Mouse (Mus musculus) forebrain, embryonic 16.5 days (tissue): Measurements from ENCODE around the gene Agmat. TPM values are rescaled to one million over a fixed set of nuclear protein-coding genes. Genes with fewer than 3 reads are reported as not detected.

ENCODE experiments used
- ATAC-seq: fragments of 200-750 bp; cut with Nextera tagmentation; 2 replicates; pipeline ENCODE4 v1.8.0; 2017; ENCODE audit warnings: mild to moderate bottlenecking, moderate library complexity
- H3K27ac ChIP-seq: fragments of 300-500 bp; sonication (generic); 2 replicates; pipeline ENCODE4 v1.5.1; 2014; ENCODE audit warnings: low read length, control low read depth
- H3K27me3 ChIP-seq: fragments of 300-500 bp; sonication (generic); replicated peaks from 2 replicates; pipeline ENCODE4 v1.6.1; 2014; ENCODE audit warnings: low read length; ENCODE audit not compliant: control insufficient read depth, insufficient read depth
- H3K36me3 ChIP-seq: fragments of 300-500 bp; sonication (generic); 2 replicates; pipeline ENCODE4 v1.6.1; 2014; ENCODE audit not compliant: control insufficient read depth, insufficient read depth
- H3K4me1 ChIP-seq: fragments of 300-500 bp; sonication (generic); replicated peaks from 2 replicates; pipeline ENCODE4 v1.6.1; 2014; ENCODE audit warnings: low read length; ENCODE audit not compliant: control insufficient read depth, insufficient read depth
- H3K4me2 ChIP-seq: fragments of 300-500 bp; sonication (generic); 2 replicates; pipeline ENCODE4 v1.6.1; 2014; ENCODE audit warnings: mild to moderate bottlenecking, low read length, control low read depth
- H3K4me3 ChIP-seq: fragments of 300-500 bp; sonication (generic); replicated peaks from 2 replicates; pipeline ENCODE4 v1.5.1; 2014; ENCODE audit warnings: mild to moderate bottlenecking, low read length, control low read depth
- H3K9ac ChIP-seq: fragments of 300-500 bp; sonication (generic); replicated peaks from 2 replicates; pipeline ENCODE4 v1.6.1; 2014; ENCODE audit warnings: low read depth, low read length, control low read depth
- H3K9me3 ChIP-seq: fragments of 300-500 bp; sonication (generic); 2 replicates; pipeline ENCODE4 v1.6.1; 2016; ENCODE audit warnings: low read length; ENCODE audit not compliant: control insufficient read depth
- WGBS: fragments of 180-500 bp; shearing (Covaris S2); extraction: QIAGEN DNeasy Blood & Tissue Kit; methylation state at CpG from one replicate; pipeline ENCODE4 v1.1.7; 2014; 5-methylcytosine and 5-hydroxymethylcytosine counted together
- polyA plus RNA-seq: library from polyadenylated mRNA; unstranded; fragments of >200 nt; fragmentation: Nextera tagmentation; extraction: Ambion mirVana; gene quantifications from 2 replicates; pipeline ENCODE4 v1.2.1, GENCODE M21; 2015

The Agmat gene
- polyA plus RNA-seq, 1 experiment from 2014 or later = not detected

DNA sequence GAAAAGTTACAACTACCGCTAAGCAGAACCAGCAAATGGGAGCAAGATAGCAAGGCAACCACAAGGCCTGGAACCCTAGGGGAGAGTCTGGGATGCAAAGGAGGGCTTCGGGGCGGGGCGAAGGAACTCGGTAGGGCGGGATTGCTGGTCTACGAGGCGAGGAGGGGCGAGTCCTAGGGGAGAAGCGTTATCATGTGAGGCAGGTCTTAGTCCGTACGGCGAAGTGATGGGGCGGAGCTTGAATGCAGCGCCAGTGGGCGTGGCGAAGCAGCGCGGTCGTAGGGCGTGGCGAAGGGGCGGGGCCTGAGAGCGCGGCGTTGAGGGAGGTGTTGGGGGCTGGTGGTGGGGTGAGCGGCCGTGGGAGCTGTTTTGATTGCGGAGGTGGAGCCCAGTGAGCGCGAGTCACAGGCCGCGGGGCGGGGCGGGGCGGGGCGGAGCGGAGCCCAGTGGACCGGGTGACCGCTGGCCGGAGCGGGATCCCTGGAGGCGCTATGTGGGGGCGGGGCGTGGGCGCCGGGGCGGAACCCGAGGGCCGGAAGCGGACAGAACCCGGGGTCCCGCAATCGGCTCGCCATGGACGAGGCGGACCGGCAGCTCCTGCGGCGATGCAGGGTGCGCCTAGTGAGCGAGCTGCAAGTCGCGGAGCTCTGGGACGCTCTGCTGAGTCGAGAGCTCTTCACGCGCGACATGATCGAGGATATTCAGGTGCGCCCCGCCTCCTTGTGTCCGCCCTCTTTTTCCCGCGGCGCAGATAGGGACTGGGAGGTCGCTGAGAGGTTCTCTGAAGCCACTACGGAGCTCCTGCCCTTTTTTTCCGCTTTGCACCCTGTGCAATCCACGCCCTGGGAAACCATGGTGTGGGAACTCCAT, 47.0 kb downstream of the Agmat start, which contains the start of gene Casp9:
Gene Casp9 (plus strand): TSS at position 331 of the 870 bp plus-strand sequence.
- peak within 1 kb of the TSS; percentile 91 for H3K27ac ChIP-seq
- peak within 1 kb of the TSS; percentile 83 for H3K9ac ChIP-seq
- peaks cover 15% of the 10 kb centered on the region for H3K4me1 ChIP-seq
- ATAC-seq = peak; percentile 73
- no peaks in the 10 kb centered on the region for H3K36me3 ChIP-seq
- no peaks in the 10 kb centered on the region for H3K9me3 ChIP-seq
- under 1% methylated on average over 80 of the region's 80 CpGs for WGBS
- H3K4me2 ChIP-seq = peak within 1 kb of the TSS; percentile 56
- no peaks in the 10 kb centered on the region for H3K27me3 ChIP-seq
- peak within 1 kb of the TSS; percentile 85 for H3K4me3 ChIP-seq

GRCm38 (mm10) chr4:141794152-141794535, 47.7 kb downstream of the Agmat start:
- Histone ChIP-seq H3K4me3 (peak overlapping the region; percentile 85), H3K27ac (peak overlapping the region; percentile 91), H3K4me2 (peak overlapping the region; percentile 56), H3K36me3 (no peaks in the 10 kb centered on the region), H3K4me1 (peaks cover 15% of the 10 kb centered on the region), H3K9ac (peak overlapping the region; percentile 83), H3K9me3 (no peaks in the 10 kb centered on the region), H3K27me3 (no peaks in the 10 kb centered on the region)
- ATAC-seq = no peak
- 13% methylated on average over 5 of the region's 5 CpGs for WGBS

GRCm38 (mm10) chr4:141796356-141796755, 49.9 kb downstream of the Agmat start:
- ATAC-seq = no peak
- 86% methylated on average over 7 of the region's 7 CpGs for WGBS

DNA sequence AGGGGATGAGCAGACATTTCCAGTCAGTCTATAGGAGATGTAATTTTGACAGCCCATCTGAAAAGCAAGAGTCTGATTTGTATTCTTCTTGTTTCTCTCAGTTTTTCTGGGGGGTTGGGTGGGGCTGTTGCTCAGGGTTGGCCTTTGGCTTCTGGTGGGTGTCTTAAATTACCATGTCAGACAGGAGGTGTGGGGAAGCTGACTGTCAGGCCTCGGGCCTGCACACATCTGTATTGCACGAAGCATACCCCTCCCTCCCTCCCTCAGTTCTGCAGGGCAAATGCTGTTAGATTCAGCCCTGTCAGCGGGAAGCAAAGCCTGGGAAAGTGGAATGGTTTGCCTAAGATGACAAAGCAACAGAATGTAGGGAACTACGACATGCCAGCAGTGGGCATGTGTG, 50.5 kb downstream of the Agmat start:
- H3K9ac ChIP-seq = no peak overlapping the region
- no peak overlapping the region for H3K4me2 ChIP-seq
- no peaks in the 10 kb centered on the region for H3K9me3 ChIP-seq
- no peak for ATAC-seq
- H3K27ac ChIP-seq = no peak overlapping the region
- peaks cover 9% of the 10 kb centered on the region for H3K4me1 ChIP-seq
- H3K36me3 ChIP-seq = no peaks in the 10 kb centered on the region
- no peak overlapping the region for H3K4me3 ChIP-seq
- no peaks in the 10 kb centered on the region for H3K27me3 ChIP-seq
- 87% methylated on average over 4 of the region's 4 CpGs for whole genome bisulfite sequencing

More at GRCm38 (mm10) chr4:141796356-141796755, 49.9 kb downstream of the Agmat start:
- no peaks in the 10 kb centered on the region for H3K36me3 ChIP-seq
- H3K9ac ChIP-seq = no peak overlapping the region
- H3K9me3 ChIP-seq = no peaks in the 10 kb centered on the region
- no peak overlapping the region for H3K4me3 ChIP-seq
- no peak overlapping the region for H3K27ac ChIP-seq
- no peak overlapping the region for H3K4me2 ChIP-seq
- no peaks in the 10 kb centered on the region for H3K27me3 ChIP-seq
- H3K4me1 ChIP-seq = peaks cover 9% of the 10 kb centered on the region

DNA sequence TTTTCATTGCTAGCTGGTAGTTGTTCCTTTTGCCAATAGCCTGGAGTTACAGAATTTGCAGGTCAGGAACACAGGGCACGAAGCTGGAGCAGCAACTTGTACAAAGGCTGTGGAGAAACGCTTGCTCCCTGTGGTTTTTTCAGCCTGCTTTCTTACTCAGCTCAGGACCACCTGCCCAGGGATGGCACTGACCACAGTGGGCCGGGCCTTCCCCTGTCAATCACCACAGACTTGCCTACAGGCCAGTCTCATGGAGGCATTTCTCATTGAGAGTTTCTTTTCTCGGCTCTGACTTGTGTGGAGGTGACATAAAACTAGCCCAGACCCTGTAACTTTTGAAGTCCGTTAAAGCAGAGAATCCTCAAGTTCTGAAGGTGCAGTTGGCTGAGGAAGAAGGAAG, 51.1 kb downstream of the Agmat start:
- 92% methylated on average over 5 of the region's 5 CpGs for WGBS
- no peak for ATAC-seq
- no peaks in the 10 kb centered on the region for H3K9me3 ChIP-seq
- peaks cover 9% of the 10 kb centered on the region for H3K4me1 ChIP-seq
- H3K4me2 ChIP-seq = no peak overlapping the region
- H3K27me3 ChIP-seq = no peaks in the 10 kb centered on the region
- H3K9ac ChIP-seq = no peak overlapping the region
- no peaks in the 10 kb centered on the region for H3K36me3 ChIP-seq
- H3K4me3 ChIP-seq = no peak overlapping the region
- no peak overlapping the region for H3K27ac ChIP-seq

DNA sequence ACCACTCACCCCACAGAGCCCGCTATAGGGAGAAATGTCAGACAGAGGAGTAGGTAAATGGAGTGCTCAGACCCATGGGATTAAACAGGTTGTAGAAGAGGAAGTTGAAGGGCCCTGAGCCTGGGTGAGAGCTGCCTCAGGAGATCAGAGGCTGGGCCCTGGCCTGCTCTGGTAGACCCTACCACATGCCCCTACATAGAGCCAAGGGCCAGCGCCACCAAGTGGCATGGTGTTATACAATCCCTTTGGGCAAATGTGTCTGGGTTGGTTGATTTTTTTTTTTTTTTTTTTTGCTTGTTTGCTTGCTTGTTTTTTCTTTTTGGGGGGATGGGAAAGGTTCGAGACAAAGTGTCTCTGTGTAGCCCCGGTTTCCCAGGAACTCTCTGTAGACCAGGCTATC, 57.6 kb downstream of the Agmat start:
- no peak overlapping the region for H3K9ac ChIP-seq
- no peaks in the 10 kb centered on the region for H3K4me1 ChIP-seq
- no peak overlapping the region for H3K4me2 ChIP-seq
- no peak overlapping the region for H3K27ac ChIP-seq
- H3K27me3 ChIP-seq = no peaks in the 10 kb centered on the region
- H3K4me3 ChIP-seq = no peak overlapping the region
- no peaks in the 10 kb centered on the region for H3K9me3 ChIP-seq
- 83% methylated on average over 4 of the region's 4 CpGs for WGBS
- ATAC-seq = no peak
- H3K36me3 ChIP-seq = peaks cover 12% of the 10 kb centered on the region

DNA sequence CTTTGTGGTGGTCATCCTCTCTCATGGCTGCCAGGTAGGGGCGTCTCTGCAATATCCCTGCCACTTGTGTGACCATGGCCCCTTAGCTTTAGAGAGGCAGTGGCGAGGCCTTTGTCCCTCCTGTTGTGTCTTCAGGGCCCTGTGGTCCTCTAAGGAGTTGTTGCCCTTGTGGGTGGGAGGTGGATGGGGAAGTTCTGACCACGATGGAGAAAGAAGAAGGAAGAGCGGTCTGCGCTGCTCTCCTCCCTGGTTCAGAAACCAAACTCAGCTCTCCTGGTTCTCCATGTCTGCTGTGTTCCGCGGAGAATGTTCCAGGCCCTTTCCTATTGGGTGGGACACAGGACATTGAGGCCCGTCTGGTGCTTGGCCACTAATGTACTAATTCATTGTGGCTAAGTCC, 59.4 kb downstream of the Agmat start:
- Histone ChIP-seq H3K9ac (no peak overlapping the region), H3K4me2 (no peak overlapping the region), H3K4me1 (no peaks in the 10 kb centered on the region), H3K9me3 (no peaks in the 10 kb centered on the region), H3K4me3 (no peak overlapping the region), H3K36me3 (peaks cover 17% of the 10 kb centered on the region), H3K27ac (no peak overlapping the region), H3K27me3 (no peaks in the 10 kb centered on the region)
- no peak for ATAC-seq
- WGBS = 95% methylated on average over 8 of the region's 8 CpGs

Other genes starting within 250 kb of the Agmat start
- gene Spen, start 208.1 kb upstream of the Agmat start, polyA plus RNA-seq = 16.0 and 19.1 TPM in 2 replicates
- gene Fblim1, start 140.6 kb upstream of the Agmat start, polyA plus RNA-seq = 18.8 and 27.8 TPM in 2 replicates
- gene Tmem82, start 128.0 kb upstream of the Agmat start, polyA plus RNA-seq = 0.13 and 0.19 TPM in 2 replicates
- 0.08 TPM in 1 of 2 replicates, not detected in the other for gene Slc25a34, start 122.9 kb upstream of the Agmat start, polyA plus RNA-seq
- gene Plekhm2, start 81.8 kb upstream of the Agmat start, polyA plus RNA-seq = 5.0 and 7.0 TPM in 2 replicates
- gene Rsc1a1, start 61.1 kb upstream of the Agmat start, polyA plus RNA-seq = 0.99 and 1.4 TPM in 2 replicates
- gene Ddi2, start 23.3 kb upstream of the Agmat start, polyA plus RNA-seq = 13.1 and 14.3 TPM in 2 replicates
- 5.3 and 6.4 TPM in 2 replicates for gene Dnajc16, start 44.3 kb downstream of the Agmat start, polyA plus RNA-seq
- 15.8 and 16.6 TPM in 2 replicates for gene Casp9, start 46.9 kb downstream of the Agmat start, polyA plus RNA-seq
- gene Cela2a, start 79.5 kb downstream of the Agmat start, polyA plus RNA-seq = not detected in 2 replicates
- gene Ctrc, start 99.7 kb downstream of the Agmat start, polyA plus RNA-seq = not detected in 2 replicates
- 69.9 and 76.8 TPM in 2 replicates for gene Efhd2, start 128.2 kb downstream of the Agmat start, polyA plus RNA-seq